Mouse (Mus musculus): ENCODE data around the gene Stc2. TPM values are rescaled to one million over a fixed set of nuclear protein-coding genes. Genes with fewer than 3 reads are reported as not detected.

The Stc2 gene
- polyA plus RNA-seq, 1 experiment, result not detected

- no peak for TF ChIP-seq GATA1 (IDR thresholded peaks at IDR 0.05; ENCODE audit: low read length)
Observed at GRCm38 (mm10) chr11:31370436-31371230, 759 bp upstream of the Stc2 start.

- TF ChIP-seq GATA1 (IDR thresholded peaks at IDR 0.05; ENCODE audit: low read length), result no peak
Observed at GRCm38 (mm10) chr11:31368965-31369647, 768 bp downstream of the Stc2 start.

GRCm38 (mm10) chr11:31368252-31368964 lies 1.5 kb downstream of the Stc2 start:
- no peak for TF ChIP-seq GATA1 (IDR thresholded peaks at IDR 0.05; ENCODE audit: low read length)

GRCm38 (mm10) chr11:31366827-31367226 lies 3.0 kb downstream of the Stc2 start:
- no peak for TF ChIP-seq GATA1 (IDR thresholded peaks at IDR 0.05; ENCODE audit: low read length)

GRCm38 (mm10) chr11:31366421-31366820 lies 3.5 kb downstream of the Stc2 start:
- TF ChIP-seq GATA1 (IDR thresholded peaks at IDR 0.05; ENCODE audit: low read length), result no peak

GRCm38 (mm10) chr11:31365981-31366380 lies 3.9 kb downstream of the Stc2 start:
- no peak for TF ChIP-seq GATA1 (IDR thresholded peaks at IDR 0.05; ENCODE audit: low read length)

GRCm38 (mm10) chr11:31365280-31365679 lies 4.6 kb downstream of the Stc2 start:
- TF ChIP-seq GATA1 (IDR thresholded peaks at IDR 0.05; ENCODE audit: low read length), result no peak

- no peak for TF ChIP-seq GATA1 (IDR thresholded peaks at IDR 0.05; ENCODE audit: low read length)
Observed at GRCm38 (mm10) chr11:31362856-31363255, 7.0 kb downstream of the Stc2 start.

GRCm38 (mm10) chr11:31362330-31362729 lies 7.5 kb downstream of the Stc2 start:
- TF ChIP-seq GATA1 (IDR thresholded peaks at IDR 0.05; ENCODE audit: low read length), result no peak

GRCm38 (mm10) chr11:31361047-31361446 lies 8.8 kb downstream of the Stc2 start:
- no peak for TF ChIP-seq GATA1 (IDR thresholded peaks at IDR 0.05; ENCODE audit: low read length)

GRCm38 (mm10) chr11:31359283-31359902 lies 10.5 kb downstream of the Stc2 start:
- no peak for TF ChIP-seq GATA1 (IDR thresholded peaks at IDR 0.05; ENCODE audit: low read length)

GRCm38 (mm10) chr11:31358453-31358852 lies 11.4 kb downstream of the Stc2 start:
- TF ChIP-seq GATA1 (IDR thresholded peaks at IDR 0.05; ENCODE audit: low read length), result no peak

GRCm38 (mm10) chr11:31356866-31357265 lies 13.0 kb downstream of the Stc2 start:
- no peak for TF ChIP-seq GATA1 (IDR thresholded peaks at IDR 0.05; ENCODE audit: low read length)

GRCm38 (mm10) chr11:31355737-31356136 lies 14.1 kb downstream of the Stc2 start:
- TF ChIP-seq GATA1 (IDR thresholded peaks at IDR 0.05; ENCODE audit: low read length), result no peak

- no peak for TF ChIP-seq GATA1 (IDR thresholded peaks at IDR 0.05; ENCODE audit: low read length)
Observed at GRCm38 (mm10) chr11:31354514-31354913, 15.4 kb downstream of the Stc2 start.

Other genes with a start within 250 kb of the Stc2 start
- not detected in 2 replicates for gene Gm17332, start 187.6 kb downstream of the Stc2 start, polyA plus RNA-seq (2012)

Data from G1E-ER4 (cell line).